Mouse (Mus musculus): ENCODE measurements at regions not wholly inside any gene's neighbourhood (a gene's known extent, or its start where the extent isn't known, plus 50 kb on each side); places are given as distances from the start of the nearest gene placed in this dataset.
"Not testable (repeated sequence)": the region's sequence is repeated elsewhere in the genome, so short reads cannot be mapped to it uniquely, and the experiment has no call there.

DNA sequence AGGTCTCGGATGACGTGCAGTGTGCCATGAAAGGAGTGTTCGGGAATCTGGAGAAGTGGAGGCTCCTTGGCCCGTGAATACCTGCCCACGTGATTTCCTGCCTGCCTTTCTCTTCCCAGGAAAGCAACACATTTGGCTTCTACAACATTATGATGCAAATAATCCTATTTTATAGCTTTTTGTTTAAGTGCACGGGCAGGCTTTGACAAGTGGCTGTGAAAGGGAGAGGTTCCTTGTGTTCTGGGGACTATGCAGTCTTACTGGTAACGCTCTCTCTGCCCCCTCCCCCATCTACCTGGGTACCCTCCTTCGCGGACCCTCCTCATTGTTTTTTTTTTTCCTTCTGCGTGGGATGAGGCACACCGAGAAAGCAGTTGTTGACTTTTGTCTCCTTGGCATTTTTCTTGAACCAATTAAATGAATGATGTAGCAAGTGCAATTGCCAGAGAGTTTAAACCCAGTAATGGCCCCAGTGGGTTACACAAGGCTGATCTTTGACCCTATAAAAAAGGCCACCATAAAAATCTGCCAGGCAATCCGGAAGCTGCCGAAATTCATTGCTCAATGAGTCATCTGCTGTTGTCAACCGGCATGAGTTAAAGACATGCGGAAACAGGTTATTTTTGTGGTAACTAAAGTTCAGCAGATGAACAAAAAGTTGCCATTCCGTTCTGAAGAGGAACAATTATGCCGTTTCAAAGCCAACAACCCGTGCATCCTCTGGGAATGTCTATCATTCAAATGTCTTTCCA is 90.7 kb downstream of the Dusp6 start:
- peaks cover 15% of the 10 kb centered on the region for H3K4me1 ChIP-seq
- 62% methylated on average over 18 of the region's 18 CpGs for WGBS
- no peak overlapping the region for H3K27ac ChIP-seq
- DNase-seq (ENCODE audit: extremely low spot score, low spot score): no peak
- H3K27me3 ChIP-seq (ENCODE audit: poor library complexity, severe bottlenecking): no peaks in the 10 kb centered on the region; the same call in 1 of the 2 replicates
- no peaks in the 10 kb centered on the region for H3K36me3 ChIP-seq (replicated peaks)
- H3K9me3 ChIP-seq: no peaks in the 10 kb centered on the region
- no peak overlapping the region for H3K4me3 ChIP-seq

GRCm38 (mm10) chr10:99354352-99354751 is 91.3 kb downstream of the Dusp6 start:
- no peaks in the 10 kb centered on the region for H3K9me3 ChIP-seq
- H3K27ac ChIP-seq: no peak overlapping the region
- H3K36me3 ChIP-seq (replicated peaks): no peaks in the 10 kb centered on the region
- 91% methylated on average over 2 of the region's 2 CpGs for WGBS
- H3K27me3 ChIP-seq (ENCODE audit: poor library complexity, severe bottlenecking): no peaks in the 10 kb centered on the region; the same call in 1 of the 2 replicates
- no peak overlapping the region for H3K4me3 ChIP-seq
- no peak for DNase-seq (ENCODE audit: extremely low spot score, low spot score)
- H3K4me1 ChIP-seq: peaks cover 20% of the 10 kb centered on the region

- no peak overlapping the region for H3K27ac ChIP-seq
- peaks cover 29% of the 10 kb centered on the region for H3K4me1 ChIP-seq
- no peaks in the 10 kb centered on the region; the same call in 1 of the 2 replicates for H3K27me3 ChIP-seq (ENCODE audit: poor library complexity, severe bottlenecking)
- no peak for DNase-seq (ENCODE audit: extremely low spot score, low spot score)
- H3K4me3 ChIP-seq: no peak overlapping the region
- no peaks in the 10 kb centered on the region for H3K36me3 ChIP-seq (replicated peaks)
- no peaks in the 10 kb centered on the region for H3K9me3 ChIP-seq
- WGBS: 94% methylated on average over 4 of the region's 4 CpGs
These were observed 92.3 kb downstream of the Dusp6 start for GRCm38 (mm10) chr10:99355303-99355702.

DNA sequence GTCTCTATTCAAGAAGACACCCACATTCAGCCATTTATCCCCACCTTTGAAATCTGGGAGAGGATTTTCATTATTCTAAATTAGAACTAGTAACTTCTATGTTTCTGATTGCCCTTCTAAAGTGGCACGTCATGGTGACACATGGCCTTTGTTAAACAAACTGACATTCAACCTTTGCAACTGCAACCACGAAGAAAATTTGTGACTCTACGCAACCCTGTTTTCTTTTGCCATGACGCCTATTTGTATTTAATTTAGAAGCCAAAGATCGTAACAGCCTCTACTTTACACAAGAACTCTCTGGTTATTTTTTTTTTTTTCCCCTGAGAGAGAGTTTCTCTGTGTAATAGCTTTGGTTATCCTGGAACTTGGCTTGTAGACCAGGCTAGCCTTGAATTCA is 93.2 kb downstream of the Dusp6 start:
- H3K4me1 ChIP-seq: peaks cover 35% of the 10 kb centered on the region
- no peaks in the 10 kb centered on the region; the same call in 1 of the 2 replicates for H3K27me3 ChIP-seq (ENCODE audit: poor library complexity, severe bottlenecking)
- no peak for DNase-seq (ENCODE audit: extremely low spot score, low spot score)
- H3K4me3 ChIP-seq: no peak overlapping the region
- 82% methylated on average over 5 of the region's 5 CpGs for WGBS
- no peaks in the 10 kb centered on the region for H3K9me3 ChIP-seq
- no peaks in the 10 kb centered on the region for H3K36me3 ChIP-seq (replicated peaks)
- H3K27ac ChIP-seq: no peak overlapping the region

DNA sequence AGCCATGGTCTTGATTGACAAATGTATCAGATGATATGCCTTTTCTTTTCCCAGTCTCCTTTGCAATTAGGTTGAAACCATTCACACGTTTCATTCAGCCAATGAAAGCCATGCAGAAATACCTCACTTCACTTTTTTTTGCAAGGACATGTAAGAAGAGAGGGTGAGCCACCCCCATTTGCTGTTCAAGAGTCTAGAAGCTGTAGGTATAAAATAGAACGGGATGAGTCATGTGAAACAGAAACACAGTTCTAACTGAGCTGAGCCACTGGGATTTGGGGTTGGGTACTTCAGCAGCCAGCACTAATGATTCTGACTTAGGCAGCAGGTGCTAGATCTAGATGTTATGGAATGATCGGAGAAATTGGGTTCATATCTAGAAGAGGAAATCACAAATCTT is 93.9 kb downstream of the Dusp6 start:
- Histone ChIP-seq H3K4me1 (peaks cover 35% of the 10 kb centered on the region), H3K9me3 (no peaks in the 10 kb centered on the region), H3K27me3 (ENCODE audit: poor library complexity, severe bottlenecking) (no peaks in the 10 kb centered on the region; the same call in 1 of the 2 replicates), H3K4me3 (no peak overlapping the region), H3K27ac (no peak overlapping the region), H3K36me3 (replicated peaks) (no peaks in the 10 kb centered on the region)
- WGBS: 83% methylated on average over 3 of the region's 3 CpGs
- no peak for DNase-seq (ENCODE audit: extremely low spot score, low spot score)

DNA sequence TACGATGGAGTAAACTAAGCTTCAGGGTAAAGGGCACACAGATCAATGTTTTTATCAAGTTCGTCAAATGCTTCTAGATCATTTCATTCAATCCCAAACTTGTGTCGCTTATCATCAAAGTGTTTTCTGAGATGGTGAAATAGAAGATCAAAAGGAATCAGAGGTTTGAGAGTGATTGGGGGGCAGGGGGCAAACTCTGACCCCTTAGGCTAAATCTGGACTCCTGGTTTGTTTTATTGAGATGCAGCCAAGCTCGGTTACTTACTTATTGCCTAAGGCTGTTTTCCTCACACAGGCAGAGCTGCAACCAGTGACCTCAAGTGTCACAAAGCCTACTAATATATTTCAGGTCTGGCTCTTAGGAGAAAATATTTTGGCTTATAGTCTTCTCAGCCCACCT is 94.3 kb downstream of the Dusp6 start:
- H3K27ac ChIP-seq: no peak overlapping the region
- H3K9me3 ChIP-seq: no peaks in the 10 kb centered on the region
- no peaks in the 10 kb centered on the region for H3K36me3 ChIP-seq (replicated peaks)
- no peaks in the 10 kb centered on the region; the same call in 1 of the 2 replicates for H3K27me3 ChIP-seq (ENCODE audit: poor library complexity, severe bottlenecking)
- no peak overlapping the region for H3K4me3 ChIP-seq
- H3K4me1 ChIP-seq: peaks cover 35% of the 10 kb centered on the region
- DNase-seq (ENCODE audit: extremely low spot score, low spot score): no peak
- 70% methylated on average over 4 of the region's 4 CpGs for WGBS

DNA sequence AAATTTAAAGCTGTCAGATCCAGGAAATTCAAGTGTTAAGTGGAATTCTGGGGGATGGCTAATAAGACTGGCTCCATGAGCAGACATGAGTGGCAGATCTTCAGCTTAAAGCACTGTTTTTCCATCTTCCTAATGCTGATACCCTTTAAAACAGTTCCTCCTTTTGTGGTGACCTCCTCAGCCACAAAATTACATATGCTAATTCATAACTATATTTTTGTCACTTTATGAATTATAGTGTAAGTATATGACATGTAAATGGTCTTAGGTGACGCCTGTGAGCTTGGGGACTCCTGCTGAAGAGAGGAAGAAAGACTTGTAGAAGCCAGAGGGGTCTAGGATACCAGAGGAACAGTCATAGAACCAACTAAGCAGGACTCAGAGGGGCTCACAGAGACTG is 95.2 kb downstream of the Dusp6 start:
- H3K27me3 ChIP-seq (ENCODE audit: poor library complexity, severe bottlenecking): no peaks in the 10 kb centered on the region; the same call in 1 of the 2 replicates
- DNase-seq (ENCODE audit: extremely low spot score, low spot score): no peak
- H3K27ac ChIP-seq: no peak overlapping the region
- H3K36me3 ChIP-seq (replicated peaks): no peaks in the 10 kb centered on the region
- H3K4me1 ChIP-seq: peaks cover 33% of the 10 kb centered on the region
- no peaks in the 10 kb centered on the region for H3K9me3 ChIP-seq
- 94% methylated on average over 1 of the region's 1 CpGs for WGBS
- no peak overlapping the region for H3K4me3 ChIP-seq

- H3K4me1 ChIP-seq: peaks cover 24% of the 10 kb centered on the region
- no peaks in the 10 kb centered on the region for H3K36me3 ChIP-seq (replicated peaks)
- H3K27me3 ChIP-seq (ENCODE audit: poor library complexity, severe bottlenecking): no peaks in the 10 kb centered on the region; the same call in 1 of the 2 replicates
- H3K4me3 ChIP-seq: no peak overlapping the region
- no peak for DNase-seq (ENCODE audit: extremely low spot score, low spot score)
- H3K9me3 ChIP-seq: peaks cover 8% of the 10 kb centered on the region
- WGBS: 28% methylated on average over 2 of the region's 2 CpGs
- 0 out of 2 replicates have a peak overlapping the region, but pooled peaks have one; percentile 51 for H3K27ac ChIP-seq
These were observed 96.4 kb downstream of the Dusp6 start for GRCm38 (mm10) chr10:99359439-99359866.

GRCm38 (mm10) chr10:99360601-99361000 is 97.6 kb downstream of the Dusp6 start:
- WGBS: 55% methylated on average over 10 of the region's 10 CpGs
- H3K4me1 ChIP-seq: peaks cover 24% of the 10 kb centered on the region

DNA sequence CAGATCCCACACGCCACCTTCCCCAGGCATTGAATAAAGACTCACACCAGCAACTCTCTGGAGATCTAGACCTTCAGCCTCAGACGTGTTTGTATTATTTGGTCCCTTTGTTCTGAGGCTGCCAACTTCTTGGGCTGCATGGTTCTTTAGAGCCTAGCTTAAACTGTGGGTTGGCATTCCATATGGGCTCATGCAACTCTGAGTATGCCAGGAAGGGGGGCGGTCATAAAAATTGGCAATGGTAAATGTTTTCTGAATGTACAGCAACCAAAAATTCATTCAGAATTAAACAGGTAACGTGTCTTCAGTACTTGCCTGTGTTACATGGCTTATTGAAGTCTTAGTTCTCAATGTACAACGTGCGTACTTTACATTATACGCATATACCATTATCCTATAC is 103.1 kb downstream of the Dusp6 start:
- DNase-seq (ENCODE audit: extremely low spot score, low spot score): no peak
- Histone ChIP-seq H3K27ac (no peak overlapping the region), H3K36me3 (replicated peaks) (no peaks in the 10 kb centered on the region), H3K27me3 (ENCODE audit: poor library complexity, severe bottlenecking) (no peaks in the 10 kb centered on the region), H3K9me3 (peaks cover 17% of the 10 kb centered on the region), H3K4me1 (no peaks in the 10 kb centered on the region), H3K4me3 (no peak overlapping the region)
- WGBS: 90% methylated on average over 7 of the region's 7 CpGs

More at GRCm38 (mm10) chr10:99360601-99361000, 97.6 kb downstream of the Dusp6 start:
- DNase-seq (ENCODE audit: extremely low spot score, low spot score); H3K27ac ChIP-seq; H3K27me3 ChIP-seq (ENCODE audit: poor library complexity, severe bottlenecking); H3K4me3 ChIP-seq; H3K36me3 ChIP-seq (replicated peaks): not testable (repeated sequence)
- peaks cover 17% of the 10 kb centered on the region for H3K9me3 ChIP-seq

- Histone ChIP-seq H3K4me3 (no peak overlapping the region), H3K27me3 (ENCODE audit: poor library complexity, severe bottlenecking) (no peaks in the 10 kb centered on the region), H3K36me3 (replicated peaks) (no peaks in the 10 kb centered on the region), H3K27ac (no peak overlapping the region), H3K4me1 (no peaks in the 10 kb centered on the region), H3K9me3 (peaks cover 17% of the 10 kb centered on the region)
- 52% methylated on average over 6 of the region's 6 CpGs for WGBS
- no peak for DNase-seq (ENCODE audit: extremely low spot score, low spot score)
These were observed 104.7 kb downstream of the Dusp6 start for GRCm38 (mm10) chr10:99367757-99368156.

- Histone ChIP-seq H3K27ac (peak overlapping the region; percentile 25; the same call in 1 of the 2 replicates), H3K4me3 (no peak overlapping the region), H3K27me3 (ENCODE audit: poor library complexity, severe bottlenecking) (no peaks in the 10 kb centered on the region), H3K9me3 (no peaks in the 10 kb centered on the region), H3K4me1 (peaks cover 22% of the 10 kb centered on the region), H3K36me3 (replicated peaks) (no peaks in the 10 kb centered on the region)
- no peak for DNase-seq (ENCODE audit: extremely low spot score, low spot score)
- 47% methylated on average over 5 of the region's 5 CpGs for WGBS
These were observed 112.1 kb downstream of the Dusp6 start for GRCm38 (mm10) chr10:99375101-99375500.

- no peaks in the 10 kb centered on the region for H3K9me3 ChIP-seq
- peak overlapping the region; percentile 56; the same call in 1 of the 2 replicates for H3K27ac ChIP-seq
- WGBS: 83% methylated on average over 8 of the region's 8 CpGs
- DNase-seq (ENCODE audit: extremely low spot score, low spot score): no peak
- H3K4me3 ChIP-seq: no peak overlapping the region
- H3K27me3 ChIP-seq (ENCODE audit: poor library complexity, severe bottlenecking): no peaks in the 10 kb centered on the region
- H3K36me3 ChIP-seq (replicated peaks): no peaks in the 10 kb centered on the region
- H3K4me1 ChIP-seq: peaks cover 22% of the 10 kb centered on the region
These were observed 113.4 kb downstream of the Dusp6 start for GRCm38 (mm10) chr10:99376430-99376829.
